In genomic region chr9:111869801-111870382, GRCm38 (mm10) we compare ENCODE assay signal across 15 mouse cellular contexts.
"Had no signal": no experiment of that assay in that cellular context is flagged by ENCODE, and none has a peak within 500 bp of the region (broad histone marks: within the 10 kb centered on the region; RNA-seq: fewer than 3 reads in every experiment).

No protein-coding gene starts in this region.

- H3K27me3 ChIP-seq: limb, embryonic 12.5 days; liver, embryonic 13.5 days; lung, embryonic 15.5 days; midbrain, embryonic 12.5 days had no signal

- H3K9ac ChIP-seq: limb, embryonic 12.5 days; liver, embryonic 13.5 days; liver, postnatal 0 days; lung, embryonic 15.5 days; midbrain, embryonic 12.5 days had no signal

- DNase-seq: kidney, adult 8-10 months; kidney, postnatal 25 days; layer of hippocampus, adult 9-11 months; layer of hippocampus, postnatal 36 days; liver; liver, embryonic 13.5 days; liver, postnatal 0 days; lung, postnatal 14 days; right cerebral cortex, adult 18-20 months; right cerebral cortex, postnatal 25 days; thymus, postnatal 36 days had no signal

- H3K36me3 ChIP-seq: limb, embryonic 12.5 days; liver, embryonic 13.5 days; lung, embryonic 15.5 days; midbrain, embryonic 12.5 days had no signal

- H3K27ac ChIP-seq: limb, embryonic 12.5 days; liver, embryonic 13.5 days; lung, embryonic 15.5 days; midbrain, embryonic 12.5 days had no signal

- H3K4me1 ChIP-seq: limb, embryonic 12.5 days; liver, embryonic 13.5 days; lung, embryonic 15.5 days; midbrain, embryonic 12.5 days had no signal

- H3K4me2 ChIP-seq: limb, embryonic 12.5 days; liver, embryonic 13.5 days; lung, embryonic 15.5 days; midbrain, embryonic 12.5 days had no signal

- ATAC-seq: intestine, postnatal 0 days; liver, postnatal 0 days had no signal

- H3K9me3 ChIP-seq: limb, embryonic 12.5 days; liver, embryonic 13.5 days; lung, embryonic 15.5 days; midbrain, embryonic 12.5 days had no signal

- H3K4me3 ChIP-seq: limb, embryonic 12.5 days; liver, embryonic 13.5 days; lung, embryonic 15.5 days; midbrain, embryonic 12.5 days had no signal
